Mouse (Mus musculus): ENCODE results near the gene Casq2. TPM values are rescaled to one million over a fixed set of nuclear protein-coding genes. Genes with fewer than 3 reads are reported as not detected.
"Not testable (repeated sequence)": the region's sequence is repeated elsewhere in the genome, so short reads cannot be mapped to it uniquely, and the experiment has no call there.

Gene Casq2
- polyA plus RNA-seq, 1 experiment from 2014 or later: 0.13 TPM

DNA sequence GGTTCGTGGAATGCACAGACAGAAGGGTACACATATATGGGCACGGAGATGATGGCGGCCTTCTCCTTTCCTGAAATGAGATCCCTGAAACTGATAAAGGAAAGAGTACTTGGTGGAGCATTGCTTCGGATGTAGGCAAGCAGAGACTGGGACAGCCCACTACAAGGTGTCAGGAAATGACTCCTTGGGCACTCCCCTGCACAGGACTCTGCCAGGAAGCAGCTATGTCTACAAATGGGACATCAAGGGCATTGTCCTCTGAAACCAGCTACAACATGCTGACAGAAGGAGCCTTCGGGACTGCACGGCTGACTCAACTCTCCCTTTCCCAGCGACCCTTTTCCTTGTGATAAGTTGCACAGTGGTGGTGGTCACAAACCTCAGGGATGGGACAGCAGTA is 70.5 kb downstream of the Casq2 start:
- 0 out of 2 replicates have a peak, but pooled peaks cover 4% of the 10 kb centered on the region for H3K4me1 ChIP-seq
- ATAC-seq (replicated peaks): no peak
- WGBS: 92% methylated on average over 7 of the region's 7 CpGs
- H3K9ac ChIP-seq (replicated peaks): no peak overlapping the region
- no peak overlapping the region for H3K4me3 ChIP-seq
- H3K4me2 ChIP-seq (replicated peaks): no peak overlapping the region
- no peaks in the 10 kb centered on the region for H3K36me3 ChIP-seq
- H3K9me3 ChIP-seq: no peaks in the 10 kb centered on the region
- no peak overlapping the region for H3K27ac ChIP-seq (replicated peaks)
- H3K27me3 ChIP-seq: no peaks in the 10 kb centered on the region

DNA sequence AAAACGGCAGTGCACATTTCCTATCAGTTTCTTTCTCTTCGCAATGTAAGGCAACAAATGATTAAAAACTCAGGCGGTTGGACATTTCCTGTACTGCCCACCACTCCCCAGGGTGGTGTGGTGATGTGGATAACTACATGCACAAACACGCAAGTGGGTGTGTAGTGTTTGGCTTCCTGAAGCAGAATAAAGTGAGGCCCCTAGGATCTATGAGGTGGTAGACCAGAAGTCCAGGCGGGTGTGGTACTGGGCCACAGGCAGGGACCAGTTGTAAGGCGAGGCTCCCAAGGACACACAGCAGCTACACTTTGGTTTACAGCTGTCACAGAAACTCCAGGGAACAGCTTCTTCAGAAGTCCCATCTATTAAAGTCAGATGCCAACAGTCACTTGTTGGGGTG is 71.4 kb downstream of the Casq2 start:
- 0 out of 2 replicates have a peak, but pooled peaks cover 4% of the 10 kb centered on the region for H3K4me1 ChIP-seq
- H3K4me2 ChIP-seq (replicated peaks): no peak overlapping the region
- no peak overlapping the region for H3K4me3 ChIP-seq
- ATAC-seq (replicated peaks): no peak
- 97% methylated on average over 6 of the region's 6 CpGs for WGBS
- no peaks in the 10 kb centered on the region for H3K27me3 ChIP-seq
- H3K27ac ChIP-seq (replicated peaks): no peak overlapping the region
- no peaks in the 10 kb centered on the region for H3K36me3 ChIP-seq
- no peaks in the 10 kb centered on the region for H3K9me3 ChIP-seq
- no peak overlapping the region for H3K9ac ChIP-seq (replicated peaks)

DNA sequence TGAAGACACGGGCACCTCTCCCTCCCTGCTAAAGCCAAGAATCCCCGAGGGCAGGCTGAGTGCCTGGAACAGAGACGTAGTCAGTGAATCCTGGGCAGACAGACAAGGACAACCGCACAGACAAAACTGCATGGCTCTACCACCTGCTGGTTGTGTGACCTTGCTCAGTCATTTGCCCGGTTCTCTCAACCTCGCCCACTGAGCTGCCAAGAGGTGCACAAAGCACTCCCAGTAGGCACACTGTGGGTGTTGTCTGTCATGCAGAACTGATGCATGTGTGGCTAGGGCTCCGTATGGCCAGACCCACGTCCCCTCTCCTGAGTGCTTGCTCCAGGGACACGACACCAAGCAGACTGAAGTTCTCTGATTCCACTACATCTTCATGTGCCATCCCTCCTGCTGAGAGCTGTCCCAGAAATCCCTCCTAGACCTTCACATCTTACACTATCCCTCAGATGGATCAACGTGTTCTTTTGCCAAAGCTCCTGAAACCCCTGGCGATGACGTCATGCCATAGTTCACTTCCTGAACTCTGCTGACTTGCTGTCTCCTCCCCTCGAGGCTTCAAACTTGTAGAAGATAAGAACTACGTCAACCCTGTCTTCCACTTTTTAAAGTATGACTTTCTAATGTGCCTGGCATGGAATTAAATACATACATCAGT is 72.7 kb downstream of the Casq2 start:
- H3K4me1 ChIP-seq: 0 out of 2 replicates have a peak, but pooled peaks cover 4% of the 10 kb centered on the region
- H3K4me3 ChIP-seq: no peak overlapping the region
- WGBS: 74% methylated on average over 14 of the region's 14 CpGs
- H3K9ac ChIP-seq (replicated peaks): no peak overlapping the region
- H3K27me3 ChIP-seq: no peaks in the 10 kb centered on the region
- H3K36me3 ChIP-seq: no peaks in the 10 kb centered on the region
- 0 out of 2 replicates have a peak, but pooled peaks have one; percentile 32 for ATAC-seq (replicated peaks)
- H3K27ac ChIP-seq (replicated peaks): no peak overlapping the region
- no peak overlapping the region for H3K4me2 ChIP-seq (replicated peaks)
- no peaks in the 10 kb centered on the region for H3K9me3 ChIP-seq

DNA sequence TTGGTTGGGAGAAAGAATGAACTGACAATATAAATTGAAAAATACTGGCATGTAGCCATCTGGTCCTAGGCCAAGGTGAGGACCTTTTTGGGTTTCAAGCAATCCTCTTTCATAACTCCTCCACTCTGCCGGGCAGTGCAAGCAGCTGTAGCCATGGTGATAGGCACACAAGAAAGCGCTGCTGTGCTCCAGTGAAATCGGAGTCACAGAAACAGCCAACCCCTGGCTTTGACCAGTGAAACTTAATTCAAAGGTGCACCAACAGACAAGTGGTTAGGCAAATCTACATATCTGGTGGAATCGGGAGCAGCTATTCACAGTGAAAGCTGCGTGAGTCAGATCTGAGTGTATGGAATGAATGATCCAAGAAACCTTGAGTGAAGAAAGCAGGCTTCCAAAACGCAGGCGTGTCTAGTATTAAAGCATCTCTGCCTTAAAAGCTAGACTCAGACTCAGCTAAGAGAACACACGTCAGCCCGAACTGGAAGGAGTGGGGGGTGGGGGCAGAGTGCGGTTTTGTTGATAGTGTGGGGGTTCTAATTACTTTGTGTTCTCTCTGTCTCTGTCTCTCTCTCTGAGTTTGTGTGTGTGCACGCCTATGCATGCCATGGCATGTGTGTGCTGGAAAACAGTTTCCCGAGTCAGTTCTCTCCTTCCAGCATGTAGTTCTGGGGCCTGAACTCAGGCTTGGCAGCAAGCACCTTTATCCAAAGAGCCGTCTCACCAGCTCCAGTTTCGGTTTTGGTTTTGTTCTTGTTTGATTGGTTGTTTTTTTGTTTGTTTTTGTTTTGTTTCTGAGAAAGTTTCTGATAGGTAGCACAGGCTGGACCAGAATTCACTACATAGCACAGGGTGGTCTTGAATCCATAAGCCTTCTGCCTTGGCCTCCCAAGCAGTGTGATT is 73.5 kb downstream of the Casq2 start:
- H3K27me3 ChIP-seq: no peaks in the 10 kb centered on the region
- H3K4me1 ChIP-seq: 0 out of 2 replicates have a peak, but pooled peaks cover 4% of the 10 kb centered on the region
- WGBS: 51% methylated on average over 14 of the region's 14 CpGs
- ATAC-seq (replicated peaks): peak; percentile 61; the same call in 1 of the 2 replicates
- H3K27ac ChIP-seq (replicated peaks): no peak overlapping the region
- no peaks in the 10 kb centered on the region for H3K36me3 ChIP-seq
- no peak overlapping the region for H3K9ac ChIP-seq (replicated peaks)
- no peaks in the 10 kb centered on the region for H3K9me3 ChIP-seq
- no peak overlapping the region for H3K4me2 ChIP-seq (replicated peaks)
- no peak overlapping the region for H3K4me3 ChIP-seq

DNA sequence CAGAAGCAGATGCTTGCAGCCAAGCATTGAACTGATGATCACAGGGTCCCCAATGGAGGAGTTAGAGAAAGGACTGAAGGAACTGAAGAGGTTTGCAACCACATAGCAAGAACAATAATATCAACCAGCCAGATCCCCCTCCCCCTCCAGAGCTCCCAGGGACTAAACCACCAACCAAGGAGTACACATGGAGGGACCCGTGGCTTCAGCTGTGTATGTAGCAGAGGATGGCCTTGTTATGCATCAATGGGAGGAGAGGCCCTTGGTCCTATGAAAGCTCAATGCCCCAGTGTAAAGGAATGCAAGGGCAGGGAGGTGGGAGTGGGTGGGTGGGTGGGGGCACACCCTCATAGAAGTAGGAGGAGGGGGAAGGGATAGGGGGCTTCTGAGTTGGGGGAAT is 77.6 kb downstream of the Casq2 start:
- H3K4me2 ChIP-seq (replicated peaks); H3K9ac ChIP-seq (replicated peaks); H3K27ac ChIP-seq (replicated peaks); H3K36me3 ChIP-seq; H3K27me3 ChIP-seq; ATAC-seq (replicated peaks); H3K4me3 ChIP-seq; H3K9me3 ChIP-seq: not testable (repeated sequence)
- peaks cover 16% of the 10 kb centered on the region for H3K4me1 ChIP-seq
- WGBS: 65% methylated on average over 1 of the region's 1 CpGs

DNA sequence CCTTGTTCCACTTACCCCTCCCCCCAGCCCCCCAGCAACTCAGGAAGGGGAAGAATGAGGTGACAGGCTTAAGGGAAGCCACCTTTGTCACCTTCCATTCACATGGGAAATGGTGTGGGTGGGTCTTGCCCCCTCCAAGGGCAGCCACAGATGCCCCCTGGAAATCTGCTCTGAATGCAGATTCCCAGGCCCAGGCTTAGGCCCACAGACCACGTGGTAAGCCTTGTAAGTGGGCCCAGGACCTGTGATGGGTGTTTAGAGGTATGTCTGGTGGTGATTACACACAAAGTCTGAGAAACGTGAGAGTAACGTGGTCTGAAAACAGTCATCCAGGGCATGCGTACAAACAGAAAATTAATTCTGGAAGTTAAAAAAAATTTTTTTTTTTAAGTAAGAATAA is 78.7 kb downstream of the Casq2 start:
- Histone ChIP-seq H3K27ac (replicated peaks) (no peak overlapping the region), H3K36me3 (no peaks in the 10 kb centered on the region), H3K4me1 (peaks cover 22% of the 10 kb centered on the region), H3K4me2 (replicated peaks) (no peak overlapping the region), H3K9ac (replicated peaks) (no peak overlapping the region), H3K27me3 (no peaks in the 10 kb centered on the region), H3K9me3 (no peaks in the 10 kb centered on the region), H3K4me3 (no peak overlapping the region)
- ATAC-seq (replicated peaks): no peak
- WGBS: 66% methylated on average over 4 of the region's 4 CpGs

DNA sequence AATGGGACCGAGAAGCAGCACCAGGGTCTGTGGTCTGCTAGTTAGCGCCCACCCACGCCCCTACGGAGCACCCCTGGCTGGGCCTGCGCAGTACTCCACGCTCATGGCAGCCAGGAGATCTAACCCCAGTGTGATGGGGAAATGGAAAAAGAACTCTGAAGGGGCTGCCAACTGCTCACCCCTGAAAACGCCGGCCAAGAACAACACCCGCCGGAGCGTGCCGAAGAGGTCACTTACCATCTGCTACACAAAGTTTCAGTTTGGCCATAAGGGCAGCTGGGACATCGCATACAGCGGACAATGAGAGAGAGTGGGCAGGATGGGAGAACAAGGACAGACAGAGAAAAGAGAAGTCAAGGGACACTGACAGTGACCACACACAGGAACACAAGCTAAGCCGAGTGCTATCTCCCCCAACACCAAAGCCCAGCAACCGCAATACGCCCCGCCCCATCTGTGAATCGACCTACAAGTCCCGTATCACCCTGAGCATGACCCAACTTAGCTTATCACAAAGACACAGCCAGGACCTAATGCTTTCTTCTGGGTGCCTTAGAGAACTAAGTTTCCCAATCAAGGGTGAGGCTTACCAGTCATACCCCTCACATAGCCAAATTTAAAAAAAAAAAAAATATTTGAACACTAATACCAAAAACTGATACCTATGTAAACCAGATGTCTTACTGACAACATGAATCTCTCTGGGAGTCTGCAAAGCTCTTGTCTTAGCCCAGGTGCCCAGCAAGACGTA is 79.5 kb downstream of the Casq2 start:
- H3K27me3 ChIP-seq: no peaks in the 10 kb centered on the region
- H3K4me3 ChIP-seq: no peak overlapping the region
- no peaks in the 10 kb centered on the region for H3K9me3 ChIP-seq
- no peak for ATAC-seq (replicated peaks)
- H3K27ac ChIP-seq (replicated peaks): no peak overlapping the region
- no peaks in the 10 kb centered on the region for H3K36me3 ChIP-seq
- H3K4me2 ChIP-seq (replicated peaks): no peak overlapping the region
- WGBS: 90% methylated on average over 21 of the region's 21 CpGs
- H3K4me1 ChIP-seq: peaks cover 26% of the 10 kb centered on the region
- no peak overlapping the region for H3K9ac ChIP-seq (replicated peaks)

DNA sequence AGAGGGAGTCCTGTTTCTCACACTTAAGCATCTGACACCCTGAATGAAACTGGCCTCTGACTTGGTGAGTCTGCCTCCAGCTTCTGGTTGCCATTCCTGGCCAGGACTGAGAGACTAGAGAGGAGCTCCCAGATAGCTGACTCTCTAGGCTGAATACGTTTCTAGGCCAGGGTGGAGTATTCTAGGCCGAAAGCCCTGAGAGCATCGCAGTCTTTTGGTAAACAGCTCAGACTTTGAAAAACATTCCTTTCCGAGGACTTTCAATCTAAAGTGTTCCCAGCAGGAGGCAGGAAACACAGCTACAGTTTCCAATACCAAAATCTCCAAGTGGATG is 80.0 kb downstream of the Casq2 start:
- Histone ChIP-seq H3K4me1 (peaks cover 26% of the 10 kb centered on the region), H3K9ac (replicated peaks) (no peak overlapping the region), H3K27ac (replicated peaks) (no peak overlapping the region), H3K27me3 (no peaks in the 10 kb centered on the region), H3K4me2 (replicated peaks) (no peak overlapping the region), H3K36me3 (no peaks in the 10 kb centered on the region), H3K9me3 (no peaks in the 10 kb centered on the region), H3K4me3 (no peak overlapping the region)
- no peak for ATAC-seq (replicated peaks)
- WGBS: 56% methylated on average over 4 of the region's 4 CpGs

DNA sequence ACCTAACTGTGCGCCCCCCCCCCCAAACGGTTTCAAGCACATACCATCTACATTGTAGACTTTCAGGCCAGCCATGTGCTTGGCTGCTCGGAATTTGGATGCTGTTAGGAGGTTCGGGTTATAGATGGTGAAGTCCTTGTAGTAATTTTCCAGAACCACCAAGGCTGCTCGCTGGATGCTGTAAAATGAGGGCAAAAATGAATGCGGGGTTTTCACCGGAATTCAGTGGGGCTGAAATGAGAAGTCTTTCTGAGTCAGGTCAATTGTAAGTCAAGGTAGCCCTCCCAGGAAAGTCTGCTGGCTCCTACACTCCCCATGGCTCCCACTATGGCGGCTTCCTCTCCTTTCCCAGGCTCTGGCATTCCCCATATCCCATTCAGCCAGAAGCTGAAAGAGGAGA is 80.6 kb downstream of the Casq2 start:
- no peak overlapping the region for H3K9ac ChIP-seq (replicated peaks)
- H3K27me3 ChIP-seq: no peaks in the 10 kb centered on the region
- H3K4me3 ChIP-seq: no peak overlapping the region
- no peaks in the 10 kb centered on the region for H3K9me3 ChIP-seq
- no peak for ATAC-seq (replicated peaks)
- peaks cover 26% of the 10 kb centered on the region for H3K4me1 ChIP-seq
- WGBS: 78% methylated on average over 8 of the region's 8 CpGs
- no peak overlapping the region for H3K27ac ChIP-seq (replicated peaks)
- no peaks in the 10 kb centered on the region for H3K36me3 ChIP-seq
- H3K4me2 ChIP-seq (replicated peaks): no peak overlapping the region

DNA sequence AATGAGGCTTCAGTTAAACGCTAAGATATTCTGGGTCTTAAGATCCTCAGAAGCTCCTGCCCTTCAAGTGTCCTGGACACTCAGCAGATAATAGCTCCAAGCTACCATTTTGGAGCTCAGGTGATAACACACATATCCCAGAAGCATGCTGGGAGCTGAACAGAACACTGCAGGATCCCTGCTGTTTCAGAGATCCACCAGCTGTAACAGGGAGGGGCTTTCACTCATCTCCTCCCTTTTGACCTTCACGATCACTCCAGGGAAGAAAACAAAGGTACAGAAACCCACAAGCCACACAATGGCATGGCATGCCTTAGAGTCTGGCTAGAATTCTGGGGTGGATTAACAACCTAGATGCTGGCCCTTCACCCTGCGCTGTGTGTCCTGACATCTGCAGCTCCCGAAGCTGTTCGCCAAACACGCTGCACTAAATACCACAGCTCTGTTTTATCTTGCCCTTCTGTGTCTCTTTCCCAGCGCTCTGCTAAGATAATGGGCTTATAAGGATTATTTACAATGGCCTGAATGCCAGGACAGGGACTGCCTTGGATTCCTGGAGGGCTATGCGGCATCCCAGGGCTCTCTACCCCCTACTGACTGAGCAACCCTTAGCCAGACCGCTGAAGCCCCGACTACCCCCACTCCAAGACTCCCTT is 81.5 kb downstream of the Casq2 start:
- ATAC-seq (replicated peaks): no peak
- Histone ChIP-seq H3K4me3 (no peak overlapping the region), H3K36me3 (no peaks in the 10 kb centered on the region), H3K27me3 (no peaks in the 10 kb centered on the region), H3K9ac (replicated peaks) (no peak overlapping the region), H3K9me3 (no peaks in the 10 kb centered on the region), H3K27ac (replicated peaks) (no peak overlapping the region), H3K4me1 (peaks cover 26% of the 10 kb centered on the region), H3K4me2 (replicated peaks) (no peak overlapping the region)
- WGBS: 15% methylated on average over 10 of the region's 10 CpGs

DNA sequence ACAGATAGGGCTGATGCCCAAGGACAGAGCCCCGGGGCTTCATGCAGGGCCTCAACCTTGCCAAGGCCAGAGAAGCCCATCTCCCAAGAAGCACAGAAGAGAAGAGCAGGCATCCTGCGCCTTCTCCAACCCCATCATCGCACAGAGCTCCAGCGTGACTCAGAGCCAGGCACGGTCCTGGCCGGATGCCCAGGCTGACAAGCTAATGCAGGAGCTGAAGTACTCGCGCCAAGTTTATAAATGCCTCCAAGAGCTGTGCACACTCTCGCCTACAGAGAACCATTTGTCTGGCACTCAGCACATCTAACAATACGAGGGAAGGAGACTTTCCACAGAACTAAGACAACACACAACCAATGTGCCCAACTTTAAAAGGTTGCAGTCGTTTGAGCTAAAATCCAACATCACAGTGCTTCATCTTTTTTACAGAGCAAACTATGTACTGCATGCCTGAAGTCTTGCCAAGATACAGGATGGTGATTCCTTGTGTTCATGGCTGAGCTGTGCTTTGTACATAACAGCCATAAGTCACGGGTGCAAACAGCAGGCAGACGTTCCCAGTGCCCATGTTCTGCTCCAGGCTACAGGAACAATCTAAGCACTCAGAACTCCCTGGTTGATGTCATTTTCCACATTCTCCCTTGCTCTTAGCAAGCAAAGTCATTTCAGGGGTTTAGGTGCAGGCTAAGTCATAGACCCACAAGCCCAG is 83.1 kb downstream of the Casq2 start:
- Histone ChIP-seq H3K4me1 (peaks cover 26% of the 10 kb centered on the region), H3K4me2 (replicated peaks) (no peak overlapping the region), H3K27me3 (no peaks in the 10 kb centered on the region)

More for the DNA sequence above, 83.1 kb downstream of the Casq2 start:
- Histone ChIP-seq H3K9me3 (no peaks in the 10 kb centered on the region), H3K27ac (replicated peaks) (peak overlapping the region; percentile 70), H3K36me3 (no peaks in the 10 kb centered on the region), H3K4me3 (no peak overlapping the region), H3K9ac (replicated peaks) (no peak overlapping the region)
- peak; percentile 97 for ATAC-seq (replicated peaks)
- WGBS: 24% methylated on average over 13 of the region's 13 CpGs

Measured in forebrain, embryonic 15.5 days (tissue).